14 mouse cellular contexts compared by ENCODE assay signal in the genomic region with DNA sequence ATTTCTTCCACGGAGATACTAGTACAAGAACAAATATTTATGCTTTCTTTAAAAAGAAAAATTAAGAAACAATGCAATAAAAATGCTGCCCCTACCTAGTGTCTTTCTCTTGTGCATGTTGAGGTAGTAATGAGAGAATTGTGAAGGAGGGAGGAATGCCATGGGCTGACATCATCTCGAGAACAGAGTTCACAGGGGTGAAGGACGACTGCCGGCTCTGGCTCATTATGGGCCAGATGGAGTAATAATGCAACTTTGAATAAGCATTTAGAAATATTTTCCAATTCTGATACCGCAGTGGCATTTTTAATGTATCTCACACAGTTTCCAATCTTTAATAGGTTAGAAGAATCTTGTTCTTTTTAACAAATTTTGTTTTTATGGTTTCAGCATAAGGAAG.
"Had no signal": no experiment of that assay in that cellular context is flagged by ENCODE, and none has a peak within 500 bp of the region (broad histone marks: within the 10 kb centered on the region; RNA-seq: fewer than 3 reads in every experiment).

No protein-coding gene starts in this region.

- DNase-seq: gastrocnemius, adult 2 months; gastrocnemius, postnatal 10 days; gastrocnemius, postnatal 25 days; heart, adult 18-20 months; heart, postnatal 10 days; heart, postnatal 4 days; kidney, adult 18-20 months; kidney, adult 8-10 months; kidney, postnatal 10 days; kidney, postnatal 25 days; kidney, postnatal 4 days; liver; liver, embryonic 13.5 days; liver, postnatal 0 days had no signal
